Mouse (Mus musculus) hindbrain, embryonic 16.5 days (tissue): Measurements from ENCODE around the gene Hspb1. TPM values are rescaled to one million over a fixed set of nuclear protein-coding genes. Genes with fewer than 3 reads are reported as not detected.

Experiments used
- polyA plus RNA-seq: library from polyadenylated mRNA; unstranded; fragments of >200 nt; fragmentation: Nextera tagmentation; extraction: Ambion mirVana; gene quantifications from 2 replicates; pipeline ENCODE4 v1.2.1, GENCODE M21; 2015

Hspb1 gene
- polyA plus RNA-seq, 1 experiment from 2014 or later = 15.6 TPM

Other genes starting within 250 kb of the Hspb1 start
- 101 and 108 TPM in 2 replicates for gene Por, start 217.9 kb upstream of the Hspb1 start, polyA plus RNA-seq
- gene Tmem120a, start 143.5 kb upstream of the Hspb1 start, polyA plus RNA-seq = 90.3 and 93.5 TPM in 2 replicates
- 0.48 and 0.51 TPM in 2 replicates for gene Styxl1, start 109.5 kb upstream of the Hspb1 start, polyA plus RNA-seq
- gene Mdh2, start 109.4 kb upstream of the Hspb1 start, polyA plus RNA-seq = 670 and 701 TPM in 2 replicates
- gene Srrm3, start 81.0 kb upstream of the Hspb1 start, polyA plus RNA-seq = 59.7 and 65.9 TPM in 2 replicates
- 996 and 1,023 TPM in 2 replicates for gene Ywhag, start 46.7 kb downstream of the Hspb1 start, polyA plus RNA-seq
- gene Ssc4d, start 86.6 kb downstream of the Hspb1 start, polyA plus RNA-seq = 2.9 and 3.4 TPM in 2 replicates
- 0.15 TPM in 1 of 2 replicates, not detected in the other for gene Zp3, start 92.2 kb downstream of the Hspb1 start, polyA plus RNA-seq
- gene Dtx2, start 106.9 kb downstream of the Hspb1 start, polyA plus RNA-seq = 22.9 and 28.6 TPM in 2 replicates
- gene Upk3b, start 150.6 kb downstream of the Hspb1 start, polyA plus RNA-seq = 0.04 TPM in 1 of 2 replicates, not detected in the other
- 0.25 TPM in 1 of 2 replicates, not detected in the other for gene Upk3bl, start 166.6 kb downstream of the Hspb1 start, polyA plus RNA-seq
- gene Rasa4, start 196.0 kb downstream of the Hspb1 start, polyA plus RNA-seq = 22.2 and 25.0 TPM in 2 replicates
- 198 and 210 TPM in 2 replicates for gene Polr2j, start 228.7 kb downstream of the Hspb1 start, polyA plus RNA-seq
- gene Lrwd1, start 248.2 kb downstream of the Hspb1 start, polyA plus RNA-seq = 25.2 and 26.3 TPM in 2 replicates
- gene Alkbh4, start 248.2 kb downstream of the Hspb1 start, polyA plus RNA-seq = 20.4 and 22.7 TPM in 2 replicates